Mouse (Mus musculus) myocyte (in vitro differentiated cells): ENCODE results near the gene Tbx22.

Experiments
- E2F4 ChIP-seq: IDR thresholded peaks from one replicate; pipeline ENCODE4 v1.6.1; 2011; ENCODE audit warnings: mild to moderate bottlenecking, control low read depth, moderate library complexity; ENCODE audit not compliant: insufficient read depth
- MAX ChIP-seq: IDR thresholded peaks from one replicate; pipeline ENCODE4 v1.6.1; 2011; ENCODE audit warnings: low read depth, mild to moderate bottlenecking, control low read depth
- MYOD1 ChIP-seq, 3 experiments: IDR thresholded peaks; one replicate each; pipeline ENCODE4 v1.6.1; 2011; ENCODE audit warnings: control low read depth in 2 of 3, low read depth in 2 of 3, mild to moderate bottlenecking in 2 of 3, moderate library complexity in 1 of 3; ENCODE audit not compliant: insufficient read length in 2 of 3, control insufficient read depth in 1 of 3
- MYOG ChIP-seq, 3 experiments: IDR thresholded peaks; one replicate each; pipeline ENCODE4 v1.6.1; 2011; ENCODE audit warnings: control low read depth in 2 of 3, low read depth in 2 of 3, mild to moderate bottlenecking in 2 of 3; ENCODE audit not compliant: insufficient read length in 2 of 3, control insufficient read depth in 1 of 3, insufficient read depth in 1 of 3
- POLR2A ChIP-seq: IDR thresholded peaks from one replicate; pipeline ENCODE4 v1.6.1; 2011; ENCODE audit warnings: low read depth, mild to moderate bottlenecking, control low read depth, moderate library complexity; ENCODE audit not compliant: insufficient read length
- POLR2AphosphoS2 ChIP-seq: IDR thresholded peaks from one replicate; pipeline ENCODE4 v1.6.1; 2011; ENCODE audit warnings: low read depth, control low read depth; ENCODE audit not compliant: insufficient read length
- TCF12 ChIP-seq: IDR thresholded peaks from one replicate; pipeline ENCODE4 v1.6.1; 2011; ENCODE audit warnings: mild to moderate bottlenecking, control low read depth; ENCODE audit not compliant: poor library complexity, insufficient read depth, severe bottlenecking
- TCF3 ChIP-seq: IDR thresholded peaks from one replicate; pipeline ENCODE4 v1.6.1; 2011; ENCODE audit warnings: low read depth, control low read depth; ENCODE audit not compliant: insufficient read length
- USF1 ChIP-seq: IDR thresholded peaks from one replicate; pipeline ENCODE4 v1.6.1; 2011; ENCODE audit warnings: low read depth, mild to moderate bottlenecking, control low read depth, moderate library complexity

DNA sequence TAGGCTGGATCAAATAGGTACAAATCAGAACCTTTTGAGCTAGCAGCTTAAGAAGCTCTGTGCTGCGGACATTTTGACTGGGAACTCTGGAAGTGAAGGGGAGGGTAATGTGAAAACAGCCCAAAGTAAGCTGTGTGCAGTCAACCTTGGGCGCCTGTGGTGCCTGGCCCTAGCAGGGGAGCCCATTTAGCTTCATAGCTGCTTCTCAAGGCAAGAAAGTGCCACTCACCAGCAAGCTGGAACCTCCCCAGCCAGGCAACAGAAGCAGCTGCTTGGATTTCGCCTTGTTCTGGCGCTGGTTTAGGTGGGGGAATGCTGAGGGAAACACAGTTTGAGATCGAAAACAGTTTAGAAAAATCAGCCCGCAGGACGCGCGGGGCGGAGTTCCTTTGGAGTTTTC is 11.4 kb downstream of the Tbx22 start:
- TF ChIP-seq POLR2A (no peak), E2F4 (no peak), USF1 (no peak), POLR2AphosphoS2 (no peak), TCF12 (no peak), MYOG (IDR thresholded peaks at IDR 0.05; ENCODE audit: control insufficient read depth in 1 of 3, insufficient read depth in 1 of 3, insufficient read length in 2 of 3, low read depth in 2 of 3) (no peak), MAX (no peak), MYOD1 (IDR thresholded peaks at IDR 0.05; ENCODE audit: control insufficient read depth in 1 of 3, insufficient read length in 2 of 3, low read depth in 2 of 3) (no peak), TCF3 (no peak)
